Mouse (Mus musculus): ENCODE measurements around the gene Lrrc75a.

- no peak for TF ChIP-seq POLR2A (IDR thresholded peaks at IDR 0.05; ENCODE audit: borderline replicate concordance, control insufficient read depth, low read depth, low read length)
- no peak for TF ChIP-seq CTCF (IDR thresholded peaks at IDR 0.05; ENCODE audit: control insufficient read depth, insufficient read depth, low read length)
Observed at GRCm38 (mm10) chr11:62612604-62613003, 35.7 kb downstream of the Lrrc75a start.

Measured in bone marrow, adult 2 months (tissue).